Mouse (Mus musculus) adrenal gland (tissue): ENCODE data around the gene Nsun3.
"Not testable (repeated sequence)": the region's sequence is repeated elsewhere in the genome, so short reads cannot be mapped to it uniquely, and the experiment has no call there.

ENCODE experiments used
- intact Hi-C: fragments of 180-260 bp; cut with DNase I; formaldehyde crosslinking; loops from one replicate; pipeline ENCODE4 v1.15.1; 2025
- microRNA-seq, 2 experiments: library from miRNA; unstranded; fragments of <30 nt; microRNA quantifications; one replicate each; pipeline ENCODE4; 2019

Nsun3 gene

GRCm38 (mm10) chr16:62755307-62755706 lies 31.3 kb downstream of the Nsun3 start:
- intact Hi-C loops, result no loop called here

DNA sequence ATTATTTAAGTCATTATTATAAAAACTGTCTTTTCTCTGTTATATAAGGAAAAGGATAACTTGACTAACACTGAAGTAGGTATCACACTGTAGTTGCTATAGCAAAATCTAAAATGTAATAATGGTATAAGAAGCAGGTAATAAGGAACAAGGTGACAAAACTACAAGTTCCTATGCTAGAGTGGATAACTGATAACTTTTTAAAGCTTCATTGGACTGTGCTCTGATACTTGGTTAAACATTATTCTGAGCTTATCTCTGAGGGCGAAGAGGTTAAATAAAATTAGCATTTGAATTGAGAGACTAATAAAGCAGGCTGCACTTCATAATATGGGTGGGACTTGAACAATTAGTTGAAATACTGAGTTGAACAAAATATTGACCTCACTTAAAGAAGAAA lies 33.0 kb downstream of the Nsun3 start:
- intact Hi-C loops, result no loop called here

DNA sequence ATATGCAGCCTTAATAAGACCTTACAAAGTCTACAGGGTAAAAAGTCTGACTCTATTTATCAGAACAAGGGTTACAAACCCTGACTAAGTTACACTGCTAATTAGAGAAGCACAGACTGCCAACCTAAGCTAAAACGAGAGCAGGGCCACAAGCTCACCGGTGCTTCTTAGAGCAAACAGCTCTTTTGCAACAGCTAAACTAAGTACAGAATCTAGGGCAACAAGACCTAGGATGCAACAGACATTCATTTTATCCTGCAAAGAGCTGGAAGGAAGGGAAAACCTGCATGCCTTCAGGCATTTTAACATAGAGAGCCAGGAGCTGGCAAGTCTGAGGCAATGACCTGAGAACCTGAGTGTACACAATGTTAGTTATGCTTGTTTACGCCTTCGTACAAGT lies 33.5 kb downstream of the Nsun3 start:
- intact Hi-C loops, result no loop called here

- intact Hi-C loops, result no loop called here
These were observed 40.7 kb downstream of the Nsun3 start for GRCm38 (mm10) chr16:62745875-62746274.

- intact Hi-C loops, result no loop called here
These were observed 52.3 kb downstream of the Nsun3 start for GRCm38 (mm10) chr16:62734359-62734758.

- intact Hi-C loops, result no loop called here
These were observed 56.3 kb downstream of the Nsun3 start for GRCm38 (mm10) chr16:62730291-62730690.

- intact Hi-C loops, result no loop called here
These were observed 56.8 kb downstream of the Nsun3 start for GRCm38 (mm10) chr16:62729846-62730245.

DNA sequence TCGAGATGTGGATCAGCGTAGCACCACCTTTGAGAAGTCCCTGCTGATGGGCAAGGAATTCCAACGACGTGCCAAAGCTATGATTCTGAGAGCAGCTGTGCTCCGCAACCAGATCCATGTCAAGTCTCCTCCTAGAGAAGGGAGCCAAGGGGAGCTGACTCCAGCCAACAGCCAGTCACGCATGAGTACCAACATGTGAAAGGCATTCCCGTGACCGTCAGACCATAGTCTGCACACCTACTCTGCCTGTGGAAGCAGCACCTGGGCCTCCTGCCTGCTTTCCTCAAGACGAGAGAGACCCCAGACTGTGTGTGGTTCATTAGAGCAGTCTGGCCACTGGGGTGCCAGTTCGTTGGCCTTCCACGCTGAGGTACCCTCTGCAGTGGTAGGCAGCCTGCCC lies 68.4 kb downstream of the Nsun3 start:
- intact Hi-C loops, result not testable (repeated sequence)

GRCm38 (mm10) chr16:62690436-62690835 lies 96.2 kb downstream of the Nsun3 start:
- intact Hi-C loops, result no loop called here

- intact Hi-C loops, result no loop called here
These were observed 100.5 kb downstream of the Nsun3 start for GRCm38 (mm10) chr16:62686073-62686472.

GRCm38 (mm10) chr16:62685494-62685893 lies 101.1 kb downstream of the Nsun3 start:
- intact Hi-C loops, result no loop called here

Small RNAs within 50 kb of the gene (microRNA-seq; reads per million reads assigned to microRNA genes)
- 0 reads per million in 2 experiments for gene Gm25986
